Mouse (Mus musculus) CD4-positive naive resting alpha-beta T cell, adult 76 days (primary cell): ENCODE data around the gene Mtnr1b. TPM values are rescaled to one million over a fixed set of nuclear protein-coding genes. Genes with fewer than 3 reads are reported as not detected.

Source experiments
- total RNA-seq: library from RNA; stranded (reverse); gene quantifications from one replicate; pipeline ENCODE4 v1.2.4, GENCODE M21; 2023

The Mtnr1b gene
- not detected for total RNA-seq

DNA sequence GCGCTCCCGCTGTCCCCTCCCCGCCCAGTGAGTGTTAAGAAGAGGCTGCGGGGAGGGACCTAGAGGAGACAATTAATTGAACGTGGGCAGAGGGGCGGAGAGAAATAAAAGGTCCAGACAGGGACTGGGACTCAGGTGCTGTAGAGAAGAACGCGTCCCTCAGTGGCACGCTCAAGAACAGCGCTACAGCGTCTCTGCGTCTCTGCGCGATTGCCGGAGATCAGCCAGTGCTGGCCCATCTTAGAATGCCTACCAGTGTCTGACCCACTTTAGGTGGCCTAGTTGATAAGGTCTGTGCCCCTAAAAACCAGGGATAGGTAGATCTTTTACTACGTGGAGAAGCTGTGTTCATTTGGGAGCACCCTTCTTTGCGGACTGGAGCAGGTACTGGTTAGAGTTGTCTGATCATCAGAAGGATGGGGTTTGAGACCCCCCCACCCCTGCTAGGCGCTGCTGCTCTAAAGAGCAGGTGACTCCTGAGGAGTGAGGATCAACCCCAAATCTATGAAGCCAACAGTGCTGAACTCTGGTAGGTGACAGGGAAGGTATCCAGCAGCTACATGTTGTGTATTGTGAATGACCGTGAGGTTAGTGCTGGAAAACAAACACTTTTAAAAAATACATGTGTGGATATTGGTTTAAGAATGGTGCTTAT is at the start of gene Mtnr1b:
Mtnr1b (minus strand) TSS at position 51 of the 655 bp plus-strand sequence.

Other genes with a start within 250 kb of the Mtnr1b start
- not detected for gene Deup1, start 246.6 kb downstream of the Mtnr1b start, total RNA-seq
- gene Slc36a4, start 164.8 kb downstream of the Mtnr1b start, total RNA-seq, result 7.1 TPM